Mouse (Mus musculus): ENCODE measurements around the gene Fam69b.

DNA sequence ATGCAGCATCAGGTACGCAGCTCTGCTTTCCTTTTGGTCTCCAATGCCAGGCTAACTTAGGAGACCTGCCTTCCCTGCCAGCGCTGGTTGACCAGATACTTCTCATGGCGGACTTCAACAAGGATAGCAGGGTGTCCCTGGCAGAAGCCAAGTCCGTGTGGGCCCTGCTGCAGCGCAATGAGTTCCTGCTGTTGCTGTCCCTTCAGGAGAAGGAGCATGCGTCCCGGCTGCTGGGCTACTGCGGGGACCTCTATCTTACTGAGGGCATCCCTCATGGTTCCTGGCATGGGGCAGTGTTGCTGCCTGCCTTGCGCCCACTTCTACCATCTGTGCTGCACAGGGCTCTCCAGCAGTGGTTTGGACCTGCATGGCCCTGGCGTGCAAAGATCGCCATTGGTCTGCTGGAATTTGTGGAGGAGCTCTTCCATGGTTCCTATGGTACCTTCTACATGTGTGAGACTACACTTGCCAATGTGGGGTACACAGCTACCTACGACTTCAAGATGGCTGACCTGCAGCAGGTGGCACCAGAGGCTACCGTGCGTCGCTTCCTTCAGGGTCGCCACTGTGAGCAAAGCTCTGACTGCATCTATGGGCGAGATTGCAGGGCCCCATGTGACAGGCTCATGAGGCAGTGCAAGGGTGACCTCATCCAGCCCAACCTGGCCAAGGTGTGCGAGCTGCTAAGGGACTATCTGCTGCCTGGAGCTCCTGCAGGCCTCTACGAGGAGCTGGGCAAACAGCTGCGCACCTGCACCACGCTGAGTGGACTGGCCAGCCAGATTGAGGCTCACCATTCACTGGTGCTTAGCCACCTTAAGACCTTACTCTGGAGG is 7.5 kb downstream of the Fam69b start:
- TF ChIP-seq CTCF (IDR thresholded peaks at IDR 0.05; ENCODE audit: control insufficient read depth, insufficient read depth, low read length) (no peak), POLR2A (IDR thresholded peaks at IDR 0.05; ENCODE audit: borderline replicate concordance, control insufficient read depth, low read depth, low read length) (no peak)

Measured in bone marrow, adult 2 months (tissue).